9 mouse cellular contexts compared by ENCODE assay signal in genomic region chr16:31507457-31507755, GRCm38 (mm10).
A peak's percentile ranks its signal among the peaks of the same experiment; 100 is the strongest.
DNase-seq lines count a peak whose midpoint lies in the region; ATAC-seq and TF ChIP-seq lines count a peak whose summit lies in the region.
"Had no signal": no experiment of that assay in that cellular context is flagged by ENCODE, and none has a peak within 500 bp of the region (broad histone marks: within the 10 kb centered on the region; RNA-seq: fewer than 3 reads in every experiment).

No protein-coding gene starts in this region.

- H3K9ac ChIP-seq in embryonic facial prominence, embryonic 11.5 days (replicated peaks; ENCODE audit: low read length), result no peak overlapping the region; the same call in 1 of the 2 replicates
- no peak overlapping the region for H3K9ac ChIP-seq in liver, embryonic 16.5 days (ENCODE audit: low read depth, low read length)
- H3K9ac ChIP-seq: embryonic facial prominence, embryonic 12.5 days had no signal

- WGBS in embryonic facial prominence, embryonic 11.5 days, result 14% methylated on average over 6 of the region's 6 CpGs
- WGBS in liver, embryonic 16.5 days (ENCODE audit: insufficient replicate concordance), result 31% methylated on average over 6 of the region's 6 CpGs

- H3K4me1 ChIP-seq in embryonic facial prominence, embryonic 11.5 days (ENCODE audit: control insufficient read depth, insufficient read depth, low read length), result no peaks in the 10 kb centered on the region; the same call in 1 of the 2 replicates
- H3K4me1 ChIP-seq in liver, embryonic 16.5 days (ENCODE audit: control insufficient read depth, low read depth, low read length), result peaks cover 24% of the 10 kb centered on the region

- H3K4me3 ChIP-seq in layer of hippocampus, adult 2 months, result no peak overlapping the region
- H3K4me3 ChIP-seq in embryonic facial prominence, embryonic 11.5 days (ENCODE audit: low read depth, low read length), result no peak overlapping the region
- H3K4me3 ChIP-seq in liver, embryonic 16.5 days (ENCODE audit: low read depth, low read length), result no peak overlapping the region
- H3K4me3 ChIP-seq: embryonic facial prominence, embryonic 12.5 days had no signal

- no peaks in the 10 kb centered on the region for H3K36me3 ChIP-seq in embryonic facial prominence, embryonic 11.5 days (replicated peaks; ENCODE audit: control insufficient read depth, insufficient read depth, low read depth, low read length)
- no peaks in the 10 kb centered on the region for H3K36me3 ChIP-seq in liver, embryonic 16.5 days (ENCODE audit: control insufficient read depth, insufficient read depth)
- H3K36me3 ChIP-seq: embryonic facial prominence, embryonic 12.5 days had no signal

- ATAC-seq in embryonic facial prominence, embryonic 11.5 days (replicated peaks; ENCODE audit: insufficient number of reproducible peaks, low FRiP score, low TSS enrichment, low read depth), result 0 out of 2 replicates have a peak, but pooled peaks have one; percentile 11
- ATAC-seq in liver, embryonic 16.5 days (ENCODE audit: low read depth), result peak; percentile 67

- peak overlapping the region; percentile 13 for H3K4me2 ChIP-seq in embryonic facial prominence, embryonic 11.5 days (ENCODE audit: low read depth, low read length)
- peak overlapping the region; percentile 33 for H3K4me2 ChIP-seq in liver, embryonic 16.5 days (ENCODE audit: low read depth, low read length)

- no peaks in the 10 kb centered on the region for H3K9me3 ChIP-seq in embryonic facial prominence, embryonic 11.5 days (replicated peaks; ENCODE audit: control insufficient read depth, low read length)
- no peaks in the 10 kb centered on the region for H3K9me3 ChIP-seq in liver, embryonic 16.5 days (replicated peaks; ENCODE audit: control insufficient read depth, low read length)
- H3K9me3 ChIP-seq: embryonic facial prominence, embryonic 12.5 days had no signal

- H3K27me3 ChIP-seq in embryonic facial prominence, embryonic 11.5 days (ENCODE audit: control insufficient read depth, insufficient read depth, low read length), result no peaks in the 10 kb centered on the region
- no peaks in the 10 kb centered on the region for H3K27me3 ChIP-seq in liver, embryonic 16.5 days (ENCODE audit: control insufficient read depth, insufficient read depth, low read depth, low read length)
- H3K27me3 ChIP-seq: embryonic facial prominence, embryonic 12.5 days had no signal

- peak overlapping the region; percentile 43; the same call in 1 of the 2 replicates for H3K27ac ChIP-seq in layer of hippocampus, adult 2 months
- no peak overlapping the region for H3K27ac ChIP-seq in embryonic facial prominence, embryonic 11.5 days (replicated peaks; ENCODE audit: low read depth, low read length)
- no peak overlapping the region for H3K27ac ChIP-seq in liver, embryonic 16.5 days (ENCODE audit: low read length)

- no peak for DNase-seq in layer of hippocampus, adult 2 months (ENCODE audit: low spot score in 2 of 2)
- no peak for DNase-seq in layer of hippocampus, postnatal 14 days (ENCODE audit: low spot score in 2 of 2)
- DNase-seq in ZHBTc4 (ENCODE audit: low read depth, low spot score), result peak; percentile 81
- DNase-seq in embryonic facial prominence, embryonic 11.5 days (ENCODE audit: low spot score), result no peak
- DNase-seq in cerebellum, postnatal 4 days (ENCODE audit: low spot score in 2 of 2), result no peak
- no peak for DNase-seq in frontal cortex, adult 2 months (ENCODE audit: extremely low spot score in 1 of 2, low spot score in 1 of 2)
- DNase-seq in heart, adult 8-10 months (ENCODE audit: low spot score), result no peak

- TF ChIP-seq CTCF in layer of hippocampus, adult 2 months (conservative IDR thresholded peaks at IDR 0.05), result no peak
